Mouse (Mus musculus) CH12.LX (cell line): ENCODE data around the gene Fbxl18. TPM values are rescaled to one million over a fixed set of nuclear protein-coding genes. Genes with fewer than 3 reads are reported as not detected.

Experiments
- DNase-seq: peaks from one replicate; pipeline ENCODE4 v3.0.0-alpha.2; 2013; ENCODE audit errors: extremely low read depth
- H3K27ac ChIP-seq: 2 replicates; pipeline ENCODE4 v1.5.1; 2012; ENCODE audit warnings: low read depth, mild to moderate bottlenecking, control low read depth, moderate library complexity; ENCODE audit not compliant: insufficient read depth
- H3K27me3 ChIP-seq: replicated peaks from 2 replicates; pipeline ENCODE3; 2012; ENCODE audit warnings: inconsistent platforms
- H3K36me3 ChIP-seq, 2 experiments: replicated peaks in 1 of 2; 2 replicates each; pipeline versions ENCODE3 to v1.6.1; 2012; ENCODE audit warnings: inconsistent platforms in 1 of 2, low read length in 1 of 2, mild to moderate bottlenecking in 1 of 2, mixed read lengths in 1 of 2, moderate library complexity in 1 of 2; ENCODE audit not compliant: control insufficient read depth in 1 of 2, insufficient read depth in 1 of 2
- H3K4me1 ChIP-seq, 2 experiments: 2 replicates each; pipeline ENCODE4 v1.6.1; 2012; ENCODE audit warnings: inconsistent platforms in 1 of 2, moderate library complexity in 1 of 2; ENCODE audit not compliant: insufficient read depth in 2 of 2, control insufficient read depth in 1 of 2
- H3K4me2 ChIP-seq: 2 replicates; pipeline ENCODE4 v1.6.1; 2012; ENCODE audit warnings: low read depth, mild to moderate bottlenecking, control low read depth; ENCODE audit not compliant: poor library complexity, insufficient read depth, severe bottlenecking
- H3K4me3 ChIP-seq, 3 experiments: fragments of 150-350 bp in 1 of 3; sonication (generic) in 1 of 3; replicated peaks in 1 of 3; 2 replicates each; pipeline versions ENCODE3 to v1.5.1; 2011 to 2012; ENCODE audit warnings: low read depth in 2 of 3, low read length in 2 of 3, mild to moderate bottlenecking in 2 of 3, moderate library complexity in 2 of 3, control low read depth in 1 of 3, improper control_type of control experiment in 1 of 3, inconsistent platforms in 1 of 3, mixed read lengths in 1 of 3; ENCODE audit not compliant: poor library complexity in 1 of 3
- H3K79me2 ChIP-seq: replicated peaks from 2 replicates; pipeline ENCODE4 v1.6.1; 2012; ENCODE audit warnings: mild to moderate bottlenecking, moderate library complexity; ENCODE audit not compliant: control insufficient read depth, poor library complexity, insufficient read depth, severe bottlenecking; ENCODE audit errors: extremely low read depth
- H3K9ac ChIP-seq: 2 replicates; pipeline ENCODE4 v1.6.1; 2012; ENCODE audit warnings: low read depth, mild to moderate bottlenecking, control low read depth, moderate library complexity; ENCODE audit not compliant: insufficient read depth
- H3K9me3 ChIP-seq: replicated peaks from 2 replicates; pipeline ENCODE3; 2012; ENCODE audit warnings: low read length, inconsistent platforms, mixed read lengths
- CHD1 ChIP-seq: IDR thresholded peaks from 2 replicates; pipeline ENCODE4 v1.6.1; 2012; ENCODE audit warnings: low read depth, low read length, improper control_type of control experiment, inconsistent platforms
- ELF1 ChIP-seq: IDR thresholded peaks from 2 replicates; pipeline ENCODE4 v1.6.1; 2014; ENCODE audit warnings: low read depth, mild to moderate bottlenecking, inconsistent platforms, low read length, improper control_type of control experiment
- HCFC1 ChIP-seq: IDR thresholded peaks from 2 replicates; pipeline ENCODE4 v1.6.1; 2012; ENCODE audit warnings: low read depth, mild to moderate bottlenecking, inconsistent platforms, low read length, improper control_type of control experiment
- MAFK ChIP-seq: IDR thresholded peaks from 2 replicates; pipeline ENCODE4 v1.6.1; 2011; ENCODE audit warnings: low read length, improper control_type of control experiment; ENCODE audit not compliant: insufficient replicate concordance
- MYC ChIP-seq: IDR thresholded peaks from 2 replicates; pipeline ENCODE4 v1.6.1; 2011; ENCODE audit warnings: low read depth, mild to moderate bottlenecking, improper control_type of control experiment, low read length
- TCF12 ChIP-seq: IDR thresholded peaks from 2 replicates; pipeline ENCODE4 v1.6.1; 2014; ENCODE audit warnings: low read depth, mild to moderate bottlenecking, inconsistent platforms, low read length, improper control_type of control experiment
- ZNF384 ChIP-seq: IDR thresholded peaks from 2 replicates; pipeline ENCODE4 v1.6.1; 2012; ENCODE audit warnings: low read depth, low read length, improper control_type of control experiment, inconsistent platforms
- dilution Hi-C: fragments of 300-500 bp; cut with MboI; formaldehyde crosslinking; loops from 2 replicates; pipeline ENCODE4 v1.14.3; 2020; ENCODE audit warnings: low sequenced_read_pairs; ENCODE audit not compliant: extremely low pct_unique_long_range_greater_than_20kb, extremely low pct_ligation_motif_present
- in situ Hi-C: fragments of 300-500 bp; cut with MboI; formaldehyde crosslinking; loops from 3 replicates; pipeline ENCODE4 v1.14.3; 2019; ENCODE audit warnings: low sequenced_read_pairs, low pct_ligation_motif_present, low pct_unique_long_range_greater_than_20kb, mixed read lengths
- polyA plus RNA-seq: library from polyadenylated mRNA; unstranded; fragments of >175 nt; gene quantifications from 2 replicates; pipeline ENCODE4 v1.2.1, GENCODE M21; 2012; ENCODE audit warnings: low read depth; ENCODE audit not compliant: insufficient read length
- total RNA-seq, 2 experiments: library from RNA; depleted of rRNA; stranded (reverse); fragments of 300-350 nt in 1 of 2; fragments of >200 nt in 1 of 2; gene quantifications; 2 replicates each; pipeline ENCODE4 v1.2.3; 2012 to 2014

The Fbxl18 gene
- total and polyA plus RNA-seq, 3 experiments, result 3.7 to 6.4 (median 5.5) TPM

DNA sequence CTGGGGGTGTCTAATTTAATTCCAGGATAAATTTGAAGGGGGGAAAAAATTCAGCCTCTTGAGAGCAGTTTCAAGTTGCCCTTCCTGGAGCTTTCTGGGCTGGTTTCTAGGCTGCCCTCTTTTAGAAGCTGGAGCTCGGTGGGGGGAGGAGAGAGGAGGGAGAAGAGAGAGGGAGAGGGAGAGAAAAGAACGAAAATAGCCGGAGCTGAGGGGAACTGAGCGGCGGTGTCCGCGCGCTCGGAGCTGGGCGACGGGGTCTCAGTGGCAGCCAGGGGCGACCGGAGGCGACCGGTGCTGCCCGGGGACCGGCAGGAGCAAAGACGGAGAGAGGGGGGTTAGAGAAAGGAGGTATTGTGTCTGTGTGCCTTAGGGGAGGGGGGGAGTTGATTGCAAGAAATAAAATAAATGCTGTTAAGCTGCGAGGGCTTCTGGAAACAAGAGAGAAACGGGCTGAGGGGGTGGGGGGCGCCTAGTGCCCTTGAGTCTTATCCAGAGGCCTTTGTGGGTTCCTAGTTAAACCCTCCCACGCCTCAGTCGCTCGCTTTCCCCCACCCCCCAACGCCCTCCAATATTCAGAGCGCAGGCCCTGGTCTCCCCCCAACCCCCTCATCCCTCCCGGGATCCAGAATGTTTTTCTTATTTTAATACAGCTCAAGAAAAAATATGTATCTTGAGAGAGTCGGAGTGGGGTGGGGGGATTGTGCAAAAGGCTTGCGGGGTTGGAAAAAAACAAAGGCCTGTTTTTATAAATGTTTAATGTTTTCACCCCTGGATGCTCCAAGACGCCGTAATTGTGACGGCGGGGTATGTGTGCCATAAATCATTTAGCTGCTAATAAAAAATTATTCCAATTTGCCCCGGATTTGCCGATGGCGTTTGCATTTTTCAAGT is 75.6 kb downstream of the Fbxl18 start:
- TF ChIP-seq HCFC1, result no peak
- TF ChIP-seq ELF1, result no peak
- in situ Hi-C loops, result loop anchor here (10.0 kb wide), 1 partner anchor 55 kb away; no protein-coding TSS in a partner anchor
- H3K36me3 ChIP-seq, result no peaks in the 10 kb centered on the region
- no peak overlapping the region for H3K4me2 ChIP-seq
- dilution Hi-C loops, result no loop called here
- no peaks in the 10 kb centered on the region; a peak in 1 of 4 replicates for H3K4me1 ChIP-seq
- H3K27ac ChIP-seq, result no peak overlapping the region
- no peaks in the 10 kb centered on the region for H3K79me2 ChIP-seq
- peak overlapping the region in 2 of 3 experiments; percentile 43 to 67 for H3K4me3 ChIP-seq
- peaks cover 12% of the 10 kb centered on the region for H3K9me3 ChIP-seq
- peak; percentile 17 for DNase-seq
- peaks cover 83% of the 10 kb centered on the region for H3K27me3 ChIP-seq
- no peak overlapping the region for H3K9ac ChIP-seq

DNA sequence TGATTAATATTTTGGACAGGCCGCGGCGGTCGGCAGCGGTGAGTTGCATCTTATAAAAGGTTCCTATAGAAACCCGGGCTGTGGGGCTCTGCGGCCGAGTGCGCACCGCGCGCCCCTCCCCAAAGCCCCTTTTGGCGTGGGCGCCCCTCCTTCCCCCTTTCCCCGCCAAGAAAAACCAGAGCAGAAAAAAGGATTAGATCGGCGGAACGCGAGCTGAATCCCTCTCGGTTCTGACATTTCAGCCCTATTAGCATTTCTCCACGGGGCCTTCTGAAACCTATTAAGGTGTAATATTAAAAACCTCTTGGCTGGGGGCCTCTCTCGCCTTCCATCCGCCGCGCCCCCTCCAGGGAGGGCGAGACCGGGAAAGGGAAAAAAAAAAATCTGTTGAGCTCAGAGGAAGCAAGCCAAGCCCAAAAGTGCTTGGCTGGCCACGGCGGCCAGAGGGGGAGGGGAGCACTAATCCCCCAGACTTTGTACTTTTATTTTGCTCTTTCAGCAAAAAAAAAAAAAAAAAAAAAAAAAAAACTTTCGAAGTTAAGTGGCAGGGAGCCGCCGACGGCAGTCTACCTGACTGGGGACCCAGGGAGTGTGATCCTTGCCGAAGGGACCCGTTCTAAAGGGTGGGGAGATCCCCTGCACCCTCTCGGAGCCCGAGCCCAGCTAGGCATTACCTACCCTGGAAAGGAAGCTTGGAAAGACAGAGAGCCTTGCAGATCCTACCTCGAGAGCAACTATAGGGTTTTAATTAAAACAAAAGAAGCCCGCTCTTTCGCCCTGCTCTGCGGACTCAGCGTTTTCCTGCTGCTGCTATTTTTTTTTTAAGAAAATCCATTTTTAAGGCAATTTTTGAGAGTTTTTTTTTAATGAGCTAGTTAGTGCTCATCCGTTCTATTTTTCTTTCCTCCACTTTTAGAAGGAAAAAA is 76.5 kb downstream of the Fbxl18 start:
- Histone ChIP-seq H3K36me3 (no peaks in the 10 kb centered on the region), H3K79me2 (no peaks in the 10 kb centered on the region), H3K27me3 (peaks cover 81% of the 10 kb centered on the region), H3K9ac (peak overlapping the region; percentile 54), H3K27ac (peak overlapping the region; percentile 1; the same call in 1 of the 2 replicates), H3K4me2 (peak overlapping the region; percentile 52; the same call in 1 of the 2 replicates), H3K4me3 (peak overlapping the region; percentile 53 to 67 (median 60)), H3K4me1 (no peaks in the 10 kb centered on the region; a peak in 1 of 4 replicates), H3K9me3 (peaks cover 19% of the 10 kb centered on the region)
- 0 out of 2 replicates have a peak, but pooled peaks have one; percentile 39 for TF ChIP-seq MAFK
- TF ChIP-seq MYC, result no peak
- TF ChIP-seq ZNF384, result peak; percentile 84
- peak; percentile 74; the same call in 1 of the 2 replicates for TF ChIP-seq CHD1
- TF ChIP-seq TCF12, result no peak
- in situ Hi-C loops (loop anchor here (10.0 kb wide), 1 partner anchor 54 kb away; no protein-coding TSS in a partner anchor), dilution Hi-C loops (no loop called here)
- peak; percentile 16 for DNase-seq
